Mouse (Mus musculus) splenic B cell, adult 2 months (primary cell): Measurements from ENCODE around the gene Slc6a16.

Experiments used
- DNase-seq: peaks from one replicate; pipeline ENCODE4 v3.0.0-alpha.2; 2011; ENCODE audit warnings: low read depth, low spot score
- H3K27me3 ChIP-seq: 2 replicates; pipeline ENCODE4 v1.6.1; 2012; ENCODE audit warnings: mild to moderate bottlenecking, low read length, moderate library complexity, mixed read lengths; ENCODE audit not compliant: control insufficient read depth, poor library complexity, insufficient read depth, severe bottlenecking
- H3K36me3 ChIP-seq: 2 replicates; pipeline ENCODE4 v1.6.1; 2012; ENCODE audit warnings: mild to moderate bottlenecking, low read length, moderate library complexity, mixed read lengths; ENCODE audit not compliant: control insufficient read depth, poor library complexity, insufficient read depth, severe bottlenecking

Slc6a16 gene

GRCm38 (mm10) chr7:45240633-45241388 is at the start of gene Slc6a16:
Slc6a16 (plus strand) TSS chr7:45241085.
- H3K36me3 ChIP-seq, result peaks cover under 1% of the 10 kb centered on the region; the same call in 1 of the 2 replicates

GRCm38 (mm10) chr7:45191161-45191560 is 49.7 kb upstream of the Slc6a16 start:
- no peak for DNase-seq
- H3K36me3 ChIP-seq, result no peaks in the 10 kb centered on the region
- no peaks in the 10 kb centered on the region for H3K27me3 ChIP-seq

More at GRCm38 (mm10) chr7:45240633-45241388, at the start of gene Slc6a16:
- H3K27me3 ChIP-seq, result no peaks in the 10 kb centered on the region
- DNase-seq, result no peak

- H3K36me3 ChIP-seq, result no peaks in the 10 kb centered on the region
- H3K27me3 ChIP-seq, result no peaks in the 10 kb centered on the region
- DNase-seq, result no peak
Measured at GRCm38 (mm10) chr7:45191803-45192363, 49.0 kb upstream of the Slc6a16 start.

- H3K36me3 ChIP-seq, result no peaks in the 10 kb centered on the region
- DNase-seq, result no peak
- H3K27me3 ChIP-seq, result no peaks in the 10 kb centered on the region
Measured at GRCm38 (mm10) chr7:45192585-45193310, 48.1 kb upstream of the Slc6a16 start.

GRCm38 (mm10) chr7:45193406-45193805 is 47.5 kb upstream of the Slc6a16 start:
- H3K27me3 ChIP-seq, result no peaks in the 10 kb centered on the region
- no peak for DNase-seq
- no peaks in the 10 kb centered on the region for H3K36me3 ChIP-seq

GRCm38 (mm10) chr7:45193871-45194785 is 46.8 kb upstream of the Slc6a16 start:
- no peak for DNase-seq
- Histone ChIP-seq H3K36me3 (no peaks in the 10 kb centered on the region), H3K27me3 (no peaks in the 10 kb centered on the region)

- DNase-seq, result no peak
- H3K36me3 ChIP-seq, result no peaks in the 10 kb centered on the region
- H3K27me3 ChIP-seq, result no peaks in the 10 kb centered on the region
Measured at GRCm38 (mm10) chr7:45195341-45196175, 45.3 kb upstream of the Slc6a16 start.

- Histone ChIP-seq H3K27me3 (no peaks in the 10 kb centered on the region), H3K36me3 (no peaks in the 10 kb centered on the region)
- DNase-seq, result no peak
Measured at GRCm38 (mm10) chr7:45196176-45196535, 44.7 kb upstream of the Slc6a16 start.

GRCm38 (mm10) chr7:45196994-45197393 is 43.9 kb upstream of the Slc6a16 start:
- no peak for DNase-seq
- no peaks in the 10 kb centered on the region for H3K36me3 ChIP-seq
- no peaks in the 10 kb centered on the region for H3K27me3 ChIP-seq

GRCm38 (mm10) chr7:45198435-45198834 is 42.5 kb upstream of the Slc6a16 start:
- peak; percentile 81 for DNase-seq
- Histone ChIP-seq H3K36me3 (no peaks in the 10 kb centered on the region), H3K27me3 (no peaks in the 10 kb centered on the region)

GRCm38 (mm10) chr7:45198961-45199360 is 41.9 kb upstream of the Slc6a16 start:
- Histone ChIP-seq H3K27me3 (no peaks in the 10 kb centered on the region), H3K36me3 (no peaks in the 10 kb centered on the region)
- DNase-seq, result no peak

GRCm38 (mm10) chr7:45202654-45203053 is 38.2 kb upstream of the Slc6a16 start:
- H3K27me3 ChIP-seq, result no peaks in the 10 kb centered on the region
- no peaks in the 10 kb centered on the region for H3K36me3 ChIP-seq
- DNase-seq, result no peak

GRCm38 (mm10) chr7:45204380-45205143 is 36.3 kb upstream of the Slc6a16 start, which contains the start of gene Ccdc155:
Ccdc155 (minus strand) TSS chr7:45204892.
- Histone ChIP-seq H3K36me3 (no peaks in the 10 kb centered on the region), H3K27me3 (no peaks in the 10 kb centered on the region)
- DNase-seq, result peak; percentile 96
